Mouse (Mus musculus): ENCODE results near the gene 1190002N15Rik. TPM values are rescaled to one million over a fixed set of nuclear protein-coding genes. Genes with fewer than 3 reads are reported as not detected.

The 1190002N15Rik gene
- polyA plus RNA-seq, 1 experiment from 2014 or later = 43.8 TPM

GRCm38 (mm10) chr9:94526473-94526872 is 11.4 kb downstream of the 1190002N15Rik start:
- 88% methylated on average over 7 of the region's 7 CpGs for WGBS
- Histone ChIP-seq H3K4me1 (replicated peaks) (peaks cover 7% of the 10 kb centered on the region; the same call in 1 of the 2 replicates), H3K9me3 (no peaks in the 10 kb centered on the region), H3K4me2 (no peak overlapping the region), H3K36me3 (0 out of 2 replicates have a peak, but pooled peaks cover under 1% of the 10 kb centered on the region), H3K27me3 (no peaks in the 10 kb centered on the region), H3K27ac (no peak overlapping the region), H3K9ac (replicated peaks) (no peak overlapping the region), H3K4me3 (replicated peaks) (no peak overlapping the region)
- ATAC-seq (ENCODE audit: insufficient number of reproducible peaks, insufficient read depth, low FRiP score, low TSS enrichment, low read depth) = no peak

- H3K9me3 ChIP-seq = no peaks in the 10 kb centered on the region
- 90% methylated on average over 8 of the region's 8 CpGs for WGBS
- no peaks in the 10 kb centered on the region for H3K27me3 ChIP-seq
These were observed 25.6 kb downstream of the 1190002N15Rik start for GRCm38 (mm10) chr9:94512246-94512645.

GRCm38 (mm10) chr9:94511139-94511538 is 26.7 kb downstream of the 1190002N15Rik start:
- Histone ChIP-seq H3K9me3 (no peaks in the 10 kb centered on the region), H3K4me1 (replicated peaks) (no peaks in the 10 kb centered on the region), H3K4me2 (no peak overlapping the region), H3K27ac (no peak overlapping the region), H3K36me3 (no peaks in the 10 kb centered on the region), H3K9ac (replicated peaks) (no peak overlapping the region), H3K27me3 (no peaks in the 10 kb centered on the region), H3K4me3 (replicated peaks) (no peak overlapping the region)
- no peak for ATAC-seq (ENCODE audit: insufficient number of reproducible peaks, insufficient read depth, low FRiP score, low TSS enrichment, low read depth)

More at GRCm38 (mm10) chr9:94512246-94512645, 25.6 kb downstream of the 1190002N15Rik start:
- Histone ChIP-seq H3K4me1 (replicated peaks) (no peaks in the 10 kb centered on the region), H3K36me3 (peaks cover 7% of the 10 kb centered on the region; the same call in 1 of the 2 replicates), H3K9ac (replicated peaks) (no peak overlapping the region), H3K27ac (no peak overlapping the region), H3K4me3 (replicated peaks) (no peak overlapping the region), H3K4me2 (no peak overlapping the region)
- ATAC-seq (ENCODE audit: insufficient number of reproducible peaks, insufficient read depth, low FRiP score, low TSS enrichment, low read depth) = no peak

GRCm38 (mm10) chr9:94506980-94507379 is 30.9 kb downstream of the 1190002N15Rik start:
- no peak overlapping the region for H3K4me3 ChIP-seq (replicated peaks)
- no peaks in the 10 kb centered on the region for H3K27me3 ChIP-seq
- H3K27ac ChIP-seq = no peak overlapping the region
- ATAC-seq (ENCODE audit: insufficient number of reproducible peaks, insufficient read depth, low FRiP score, low TSS enrichment, low read depth) = no peak
- no peaks in the 10 kb centered on the region for H3K36me3 ChIP-seq
- H3K9ac ChIP-seq (replicated peaks) = no peak overlapping the region
- no peaks in the 10 kb centered on the region for H3K4me1 ChIP-seq (replicated peaks)
- WGBS = 75% methylated on average over 1 of the region's 1 CpGs
- H3K4me2 ChIP-seq = no peak overlapping the region
- H3K9me3 ChIP-seq = no peaks in the 10 kb centered on the region

GRCm38 (mm10) chr9:94491467-94491866 is 46.4 kb downstream of the 1190002N15Rik start:
- no peak for ATAC-seq (ENCODE audit: insufficient number of reproducible peaks, insufficient read depth, low FRiP score, low TSS enrichment, low read depth)
- H3K27me3 ChIP-seq = no peaks in the 10 kb centered on the region
- H3K27ac ChIP-seq = no peak overlapping the region
- H3K4me2 ChIP-seq = no peak overlapping the region
- WGBS = 69% methylated on average over 9 of the region's 9 CpGs
- no peak overlapping the region for H3K9ac ChIP-seq (replicated peaks)
- H3K36me3 ChIP-seq = no peaks in the 10 kb centered on the region
- no peaks in the 10 kb centered on the region for H3K9me3 ChIP-seq
- H3K4me3 ChIP-seq (replicated peaks) = no peak overlapping the region
- H3K4me1 ChIP-seq (replicated peaks) = 0 out of 2 replicates have a peak, but pooled peaks cover 3% of the 10 kb centered on the region

GRCm38 (mm10) chr9:94487976-94488375 is 49.9 kb downstream of the 1190002N15Rik start:
- Histone ChIP-seq H3K36me3 (no peaks in the 10 kb centered on the region), H3K9me3 (no peaks in the 10 kb centered on the region), H3K4me1 (replicated peaks) (peaks cover 3% of the 10 kb centered on the region; the same call in 1 of the 2 replicates), H3K27me3 (no peaks in the 10 kb centered on the region), H3K27ac (no peak overlapping the region), H3K9ac (replicated peaks) (no peak overlapping the region), H3K4me3 (replicated peaks) (no peak overlapping the region), H3K4me2 (no peak overlapping the region)
- no peak for ATAC-seq (ENCODE audit: insufficient number of reproducible peaks, insufficient read depth, low FRiP score, low TSS enrichment, low read depth)
- WGBS = 80% methylated on average over 2 of the region's 2 CpGs

- no peaks in the 10 kb centered on the region for H3K27me3 ChIP-seq
- no peaks in the 10 kb centered on the region; the same call in 1 of the 2 replicates for H3K4me1 ChIP-seq (replicated peaks)
- H3K27ac ChIP-seq = 0 out of 2 replicates have a peak overlapping the region, but pooled peaks have one; percentile 18
- H3K9me3 ChIP-seq = no peaks in the 10 kb centered on the region
- ATAC-seq (ENCODE audit: insufficient number of reproducible peaks, insufficient read depth, low FRiP score, low TSS enrichment, low read depth) = no peak
- 76% methylated on average over 6 of the region's 6 CpGs for WGBS
- H3K4me3 ChIP-seq (replicated peaks) = no peak overlapping the region
- H3K36me3 ChIP-seq = no peaks in the 10 kb centered on the region
- H3K9ac ChIP-seq (replicated peaks) = no peak overlapping the region
- H3K4me2 ChIP-seq = no peak overlapping the region
These were observed 54.5 kb downstream of the 1190002N15Rik start for GRCm38 (mm10) chr9:94483291-94483879.

GRCm38 (mm10) chr9:94482215-94482975 is 55.5 kb downstream of the 1190002N15Rik start:
- no peaks in the 10 kb centered on the region for H3K27me3 ChIP-seq
- no peak overlapping the region for H3K4me2 ChIP-seq
- WGBS = 72% methylated on average over 10 of the region's 10 CpGs
- no peaks in the 10 kb centered on the region for H3K9me3 ChIP-seq
- no peak overlapping the region for H3K27ac ChIP-seq
- H3K4me3 ChIP-seq (replicated peaks) = no peak overlapping the region
- H3K9ac ChIP-seq (replicated peaks) = no peak overlapping the region
- peak; percentile 64; the same call in 1 of the 2 replicates for ATAC-seq (ENCODE audit: insufficient number of reproducible peaks, insufficient read depth, low FRiP score, low TSS enrichment, low read depth)
- no peaks in the 10 kb centered on the region; the same call in 1 of the 2 replicates for H3K4me1 ChIP-seq (replicated peaks)
- no peaks in the 10 kb centered on the region for H3K36me3 ChIP-seq

- 86% methylated on average over 16 of the region's 16 CpGs for WGBS
These were observed 56.8 kb downstream of the 1190002N15Rik start for GRCm38 (mm10) chr9:94481057-94481456.

GRCm38 (mm10) chr9:94479382-94479781 is 58.5 kb downstream of the 1190002N15Rik start:
- Histone ChIP-seq H3K36me3 (no peaks in the 10 kb centered on the region), H3K4me3 (replicated peaks) (no peak overlapping the region), H3K4me1 (replicated peaks) (peaks cover under 1% of the 10 kb centered on the region; the same call in 1 of the 2 replicates), H3K9me3 (no peaks in the 10 kb centered on the region), H3K4me2 (no peak overlapping the region), H3K27me3 (no peaks in the 10 kb centered on the region), H3K9ac (replicated peaks) (no peak overlapping the region), H3K27ac (0 out of 2 replicates have a peak overlapping the region, but pooled peaks have one; percentile 50)
- WGBS = 74% methylated on average over 6 of the region's 6 CpGs
- peak; percentile 74; the same call in 1 of the 2 replicates for ATAC-seq (ENCODE audit: insufficient number of reproducible peaks, insufficient read depth, low FRiP score, low TSS enrichment, low read depth)

More at GRCm38 (mm10) chr9:94481057-94481456, 56.8 kb downstream of the 1190002N15Rik start:
- Histone ChIP-seq H3K4me3 (replicated peaks) (no peak overlapping the region), H3K4me1 (replicated peaks) (no peaks in the 10 kb centered on the region; the same call in 1 of the 2 replicates), H3K36me3 (no peaks in the 10 kb centered on the region), H3K4me2 (no peak overlapping the region), H3K27me3 (no peaks in the 10 kb centered on the region), H3K27ac (no peak overlapping the region), H3K9ac (replicated peaks) (no peak overlapping the region), H3K9me3 (no peaks in the 10 kb centered on the region)
- ATAC-seq (ENCODE audit: insufficient number of reproducible peaks, insufficient read depth, low FRiP score, low TSS enrichment, low read depth) = no peak

- peaks cover 4% of the 10 kb centered on the region; the same call in 1 of the 2 replicates for H3K4me1 ChIP-seq (replicated peaks)
- no peak overlapping the region for H3K4me3 ChIP-seq (replicated peaks)
- H3K27ac ChIP-seq = 0 out of 2 replicates have a peak overlapping the region, but pooled peaks have one; percentile 50
- no peak for ATAC-seq (ENCODE audit: insufficient number of reproducible peaks, insufficient read depth, low FRiP score, low TSS enrichment, low read depth)
- no peaks in the 10 kb centered on the region for H3K9me3 ChIP-seq
- no peaks in the 10 kb centered on the region for H3K27me3 ChIP-seq
- no peak overlapping the region for H3K4me2 ChIP-seq
- WGBS = 78% methylated on average over 6 of the region's 6 CpGs
- no peaks in the 10 kb centered on the region for H3K36me3 ChIP-seq
- no peak overlapping the region for H3K9ac ChIP-seq (replicated peaks)
These were observed 58.9 kb downstream of the 1190002N15Rik start for GRCm38 (mm10) chr9:94478954-94479353.

All from limb, embryonic 12.5 days (tissue).